Mouse (Mus musculus) embryonic fibroblast, embryonic 13.5 days (primary cell): ENCODE measurements around the gene Pex5.

ENCODE experiments used
- CTCF ChIP-seq: IDR thresholded peaks from 2 replicates; pipeline ENCODE4 v1.5.1; 2011; ENCODE audit warnings: mild to moderate bottlenecking, control low read depth, low read length, moderate library complexity, borderline replicate concordance; ENCODE audit not compliant: insufficient read depth
- POLR2A ChIP-seq: IDR thresholded peaks from 2 replicates; pipeline ENCODE4 v1.6.1; 2011; ENCODE audit warnings: low read depth, mild to moderate bottlenecking, control low read depth, low read length, moderate library complexity

GRCm38 (mm10) chr6:124418686-124419085 lies 3.8 kb upstream of the Pex5 start:
- TF ChIP-seq CTCF = no peak
- no peak for TF ChIP-seq POLR2A
